Mouse (Mus musculus) gastrocnemius, adult 8-10 months (tissue): ENCODE results near the gene B4galnt4. TPM values are rescaled to one million over a fixed set of nuclear protein-coding genes. Genes with fewer than 3 reads are reported as not detected.

Experiments
- DNase-seq, 2 experiments: peaks; one replicate each; pipeline ENCODE4 v3.0.0; 2022; ENCODE audit warnings: low spot score in 2 of 2
- total RNA-seq, 4 experiments: library from RNA; stranded (reverse); gene quantifications; 2 replicates each; pipeline ENCODE4 v1.2.4; 2022

B4galnt4 gene
- total RNA-seq, 4 experiments from 2014 or later = 0.20 to 0.59 TPM; not detected in 2

GRCm38 (mm10) chr7:141070058-141070862, 9.4 kb downstream of the B4galnt4 start:
- peak; percentile 35 to 47 for DNase-seq

GRCm38 (mm10) chr7:141072017-141072745, 11.3 kb downstream of the B4galnt4 start:
- DNase-seq = no peak

- DNase-seq = no peak
These were observed 12.9 kb downstream of the B4galnt4 start for GRCm38 (mm10) chr7:141073782-141074181.

- DNase-seq = no peak
These were observed 16.9 kb downstream of the B4galnt4 start, which contains the start of gene Pkp3 for GRCm38 (mm10) chr7:141077841-141078240. TSS of gene Pkp3 (plus strand) at chr7:141078218.

- DNase-seq = no peak
These were observed 18.0 kb downstream of the B4galnt4 start for GRCm38 (mm10) chr7:141078876-141079275.

GRCm38 (mm10) chr7:141079481-141080449, 18.9 kb downstream of the B4galnt4 start:
- no peak for DNase-seq

GRCm38 (mm10) chr7:141087894-141088293, 27.0 kb downstream of the B4galnt4 start:
- no peak for DNase-seq

- DNase-seq = no peak
These were observed 27.6 kb downstream of the B4galnt4 start for GRCm38 (mm10) chr7:141088473-141088872.

- DNase-seq = no peak
These were observed 29.3 kb downstream of the B4galnt4 start for GRCm38 (mm10) chr7:141090228-141090627.

- peak; percentile 78 to 84 for DNase-seq
These were observed 31.3 kb downstream of the B4galnt4 start for GRCm38 (mm10) chr7:141092051-141092735.

GRCm38 (mm10) chr7:141093950-141094349, 33.0 kb downstream of the B4galnt4 start:
- no peak for DNase-seq

GRCm38 (mm10) chr7:141094487-141095205, 33.7 kb downstream of the B4galnt4 start:
- DNase-seq = no peak

GRCm38 (mm10) chr7:141096021-141096420, 35.1 kb downstream of the B4galnt4 start:
- no peak for DNase-seq

GRCm38 (mm10) chr7:141096649-141097056, 35.7 kb downstream of the B4galnt4 start:
- DNase-seq = peak in 1 of 2 experiments; percentile 17

- no peak for DNase-seq
These were observed 36.3 kb downstream of the B4galnt4 start for GRCm38 (mm10) chr7:141097177-141097576.

- no peak for DNase-seq
These were observed 39.2 kb downstream of the B4galnt4 start, which contains the start of gene Sigirr for GRCm38 (mm10) chr7:141099911-141100691. TSS of gene Sigirr (minus strand) at chr7:141100572.

- no peak for DNase-seq
These were observed 42.3 kb downstream of the B4galnt4 start for GRCm38 (mm10) chr7:141103161-141103560.

- DNase-seq = no peak
These were observed 55.0 kb downstream of the B4galnt4 start for GRCm38 (mm10) chr7:141115874-141116273.

- DNase-seq = no peak
These were observed 56.7 kb downstream of the B4galnt4 start, which contains the start of gene Ano9 for GRCm38 (mm10) chr7:141117636-141118035. TSS of gene Ano9 (minus strand) at chr7:141117806.
